Mouse (Mus musculus) embryonic fibroblast, embryonic 13.5 days (primary cell): ENCODE results near the gene C1qa.

ENCODE experiments used
- CTCF ChIP-seq: IDR thresholded peaks from 2 replicates; pipeline ENCODE4 v1.5.1; 2011; ENCODE audit warnings: mild to moderate bottlenecking, control low read depth, low read length, moderate library complexity, borderline replicate concordance; ENCODE audit not compliant: insufficient read depth
- POLR2A ChIP-seq: IDR thresholded peaks from 2 replicates; pipeline ENCODE4 v1.6.1; 2011; ENCODE audit warnings: low read depth, mild to moderate bottlenecking, control low read depth, low read length, moderate library complexity

DNA sequence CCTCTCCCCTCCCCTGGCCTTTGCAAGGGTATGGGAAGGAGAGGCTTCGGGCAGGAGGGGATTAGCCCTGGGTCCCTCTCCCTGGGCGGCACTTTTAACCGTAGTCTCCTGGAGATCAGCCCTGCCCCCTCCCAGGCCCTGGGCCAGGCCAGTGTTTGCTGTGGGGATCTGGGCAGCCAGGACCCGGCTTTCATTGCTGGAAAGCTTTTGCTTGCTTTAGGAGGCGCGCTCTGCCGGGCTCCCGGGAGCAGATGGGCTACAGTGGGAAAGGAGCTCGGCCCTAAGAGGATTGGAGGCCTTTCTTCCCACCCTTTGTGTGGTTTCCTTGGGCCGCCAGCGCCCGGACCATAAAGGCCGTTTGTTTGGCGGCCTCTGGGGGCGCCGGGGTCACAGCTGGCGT lies 36.8 kb downstream of the C1qa start:
- TF ChIP-seq CTCF (no peak), POLR2A (no peak)
